Mouse (Mus musculus): ENCODE results near the gene Trim37. TPM values are rescaled to one million over a fixed set of nuclear protein-coding genes. Genes with fewer than 3 reads are reported as not detected.
A peak's percentile ranks its signal among the peaks of the same experiment; 100 is the strongest.

Trim37 gene
- total RNA-seq (2021) (1 to 10 TPM; 5.9 to 8.3 TPM), polyA plus RNA-seq (2012; rRNA removed) (1.9 and 4.3 TPM in 2 replicates)
- long read RNA-seq, full-length matches to known transcripts: 9 of 18 reads
- long read RNA-seq, partial matches to known transcripts: 4 of 18 reads
- long read RNA-seq, other reads (novel, unspliced or antisense): 5 of 18 reads

GRCm38 (mm10) chr11:87126824-87127816 lies at the start of gene Trim37:
Trim37 (plus strand) TSS chr11:87127077.
- under 1% methylated on average over 100 of the region's 105 CpGs for WGBS
- Histone ChIP-seq H3K79me2 (replicated peaks; ENCODE audit: control insufficient read depth, insufficient read depth, low read length) (0 out of 2 replicates have a peak, but pooled peaks cover 1% of the 10 kb centered on the region), H3K4me1 (ENCODE audit: control insufficient read depth, insufficient read depth, low read length) (peaks cover 1% of the 10 kb centered on the region; the same call in 1 of the 2 replicates), H3K9ac (ENCODE audit: low read depth, low read length) (peak within 1 kb of the TSS; percentile 79), H3K4me3 (peak within 1 kb of the TSS; percentile 97), H3K27me3 (ENCODE audit: control insufficient read depth, insufficient read depth, low read length) (no peaks in the 10 kb centered on the region), H3K27ac (peak within 1 kb of the TSS; percentile 79), H3K36me3 (ENCODE audit: control insufficient read depth, insufficient read depth, low read length) (no peaks in the 10 kb centered on the region)
- DNase-seq: peak; percentile 90 to 94
- intact Hi-C loops (cut with DNase I): loop anchor here (1.0 kb wide), 1 partner anchor 17 kb away; no protein-coding TSS in a partner anchor
- TF ChIP-seq EP300 (IDR thresholded peaks at IDR 0.05; ENCODE audit: insufficient read depth, low read depth, low read length) (no peak), POLR2A (IDR thresholded peaks at IDR 0.05; ENCODE audit: insufficient read depth, low read depth, low read length) (peak; percentile 52; the same call in 1 of the 2 replicates)

- Histone ChIP-seq H3K27ac (no peak overlapping the region), H3K9ac (ENCODE audit: low read depth, low read length) (no peak overlapping the region), H3K4me3 (no peak overlapping the region), H3K27me3 (ENCODE audit: control insufficient read depth, insufficient read depth, low read length) (no peaks in the 10 kb centered on the region), H3K36me3 (ENCODE audit: control insufficient read depth, insufficient read depth, low read length) (peaks cover 5% of the 10 kb centered on the region), H3K79me2 (replicated peaks; ENCODE audit: control insufficient read depth, insufficient read depth, low read length) (no peaks in the 10 kb centered on the region; the same call in none of the 2 replicates), H3K4me1 (ENCODE audit: control insufficient read depth, insufficient read depth, low read length) (peaks cover 7% of the 10 kb centered on the region)
- intact Hi-C loops (cut with DNase I): no loop called here
- TF ChIP-seq POLR2A (IDR thresholded peaks at IDR 0.05; ENCODE audit: insufficient read depth, low read depth, low read length) (no peak), CTCF (IDR thresholded peaks at IDR 0.05) (no peak), EP300 (IDR thresholded peaks at IDR 0.05; ENCODE audit: insufficient read depth, low read depth, low read length) (no peak)
- no peak for DNase-seq
- 49% methylated on average over 1 of the region's 1 CpGs for WGBS
Measured at GRCm38 (mm10) chr11:87083712-87084111, 43.2 kb upstream of the Trim37 start.

GRCm38 (mm10) chr11:87085461-87085860 lies 41.4 kb upstream of the Trim37 start:
- Histone ChIP-seq H3K4me1 (ENCODE audit: control insufficient read depth, insufficient read depth, low read length) (peaks cover 7% of the 10 kb centered on the region), H3K27me3 (ENCODE audit: control insufficient read depth, insufficient read depth, low read length) (no peaks in the 10 kb centered on the region), H3K36me3 (ENCODE audit: control insufficient read depth, insufficient read depth, low read length) (peaks cover 3% of the 10 kb centered on the region; the same call in 1 of the 2 replicates), H3K79me2 (replicated peaks; ENCODE audit: control insufficient read depth, insufficient read depth, low read length) (no peaks in the 10 kb centered on the region; the same call in none of the 2 replicates), H3K9ac (ENCODE audit: low read depth, low read length) (no peak overlapping the region), H3K4me3 (peak overlapping the region; percentile 97), H3K27ac (no peak overlapping the region)
- intact Hi-C loops (cut with DNase I): no loop called here
- DNase-seq: no peak
- TF ChIP-seq POLR2A (IDR thresholded peaks at IDR 0.05; ENCODE audit: insufficient read depth, low read depth, low read length): no peak
- no peak for TF ChIP-seq CTCF (IDR thresholded peaks at IDR 0.05)
- TF ChIP-seq EP300 (IDR thresholded peaks at IDR 0.05; ENCODE audit: insufficient read depth, low read depth, low read length): no peak
- WGBS: 87% methylated on average over 13 of the region's 13 CpGs

- Histone ChIP-seq H3K9ac (ENCODE audit: low read depth, low read length) (peak within 1 kb of the TSS; percentile 82), H3K27me3 (ENCODE audit: control insufficient read depth, insufficient read depth, low read length) (no peaks in the 10 kb centered on the region), H3K27ac (peak within 1 kb of the TSS; percentile 86), H3K4me1 (ENCODE audit: control insufficient read depth, insufficient read depth, low read length) (peaks cover 7% of the 10 kb centered on the region), H3K36me3 (ENCODE audit: control insufficient read depth, insufficient read depth, low read length) (peaks cover 3% of the 10 kb centered on the region; the same call in 1 of the 2 replicates), H3K79me2 (replicated peaks; ENCODE audit: control insufficient read depth, insufficient read depth, low read length) (no peaks in the 10 kb centered on the region; the same call in none of the 2 replicates), H3K4me3 (peak within 1 kb of the TSS; percentile 97)
- WGBS: under 1% methylated on average over 43 of the region's 43 CpGs
- intact Hi-C loops (cut with DNase I): no loop called here
- peak; percentile 85 to 86 for DNase-seq
- TF ChIP-seq POLR2A (IDR thresholded peaks at IDR 0.05; ENCODE audit: insufficient read depth, low read depth, low read length) (peak; percentile 75), CTCF (IDR thresholded peaks at IDR 0.05) (no peak), EP300 (IDR thresholded peaks at IDR 0.05; ENCODE audit: insufficient read depth, low read depth, low read length) (peak; percentile 83)
Measured at GRCm38 (mm10) chr11:87086290-87086984, 40.4 kb upstream of the Trim37 start, which contains the start of gene Smg8. Smg8 (minus strand) TSS chr11:87086774.

GRCm38 (mm10) chr11:87087142-87087541 lies 39.7 kb upstream of the Trim37 start:
- peaks cover 3% of the 10 kb centered on the region; the same call in 1 of the 2 replicates for H3K36me3 ChIP-seq (ENCODE audit: control insufficient read depth, insufficient read depth, low read length)
- TF ChIP-seq CTCF (IDR thresholded peaks at IDR 0.05) (no peak), POLR2A (IDR thresholded peaks at IDR 0.05; ENCODE audit: insufficient read depth, low read depth, low read length) (no peak), EP300 (IDR thresholded peaks at IDR 0.05; ENCODE audit: insufficient read depth, low read depth, low read length) (no peak)
- peak overlapping the region; percentile 86 for H3K27ac ChIP-seq

More at GRCm38 (mm10) chr11:87087142-87087541, 39.7 kb upstream of the Trim37 start:
- Histone ChIP-seq H3K79me2 (replicated peaks; ENCODE audit: control insufficient read depth, insufficient read depth, low read length) (no peaks in the 10 kb centered on the region; the same call in 1 of the 2 replicates), H3K27me3 (ENCODE audit: control insufficient read depth, insufficient read depth, low read length) (no peaks in the 10 kb centered on the region), H3K4me3 (peak overlapping the region; percentile 97), H3K4me1 (ENCODE audit: control insufficient read depth, insufficient read depth, low read length) (peaks cover 7% of the 10 kb centered on the region), H3K9ac (ENCODE audit: low read depth, low read length) (no peak overlapping the region)
- DNase-seq: no peak
- 42% methylated on average over 2 of the region's 2 CpGs for WGBS
- intact Hi-C loops (cut with DNase I): no loop called here
